Mouse (Mus musculus) midbrain, embryonic 15.5 days (tissue): Measurements from ENCODE around the gene Bcl9. TPM values are rescaled to one million over a fixed set of nuclear protein-coding genes. Genes with fewer than 3 reads are reported as not detected.

Experiments used
- ATAC-seq: fragments of 200-750 bp; cut with Nextera tagmentation; replicated peaks from 2 replicates; pipeline ENCODE4 v1.8.0; 2017; ENCODE audit warnings: moderate TSS enrichment
- H3K27ac ChIP-seq: fragments of 300-500 bp; sonication (generic); 2 replicates; pipeline ENCODE4 v1.5.1; 2015; ENCODE audit warnings: mild to moderate bottlenecking, inconsistent platforms
- H3K27me3 ChIP-seq: fragments of 300-500 bp; sonication (generic); replicated peaks from 2 replicates; pipeline ENCODE4 v1.6.1; 2015; ENCODE audit warnings: inconsistent platforms
- H3K36me3 ChIP-seq: fragments of 300-500 bp; sonication (generic); replicated peaks from 2 replicates; pipeline ENCODE4 v1.6.1; 2015; ENCODE audit warnings: inconsistent platforms
- H3K4me1 ChIP-seq: fragments of 300-500 bp; sonication (generic); 2 replicates; pipeline ENCODE4 v1.6.1; 2015; ENCODE audit warnings: inconsistent platforms
- H3K4me2 ChIP-seq: fragments of 300-500 bp; sonication (generic); 2 replicates; pipeline ENCODE4 v1.6.1; 2015; ENCODE audit warnings: inconsistent platforms, mild to moderate bottlenecking, moderate library complexity
- H3K4me3 ChIP-seq: fragments of 300-500 bp; sonication (generic); 2 replicates; pipeline ENCODE4 v1.5.1; 2015; ENCODE audit warnings: mild to moderate bottlenecking, inconsistent platforms
- H3K9ac ChIP-seq: fragments of 300-500 bp; sonication (generic); 2 replicates; pipeline ENCODE4 v1.6.1; 2015; ENCODE audit warnings: mild to moderate bottlenecking, inconsistent platforms
- H3K9me3 ChIP-seq: fragments of 300-500 bp; sonication (generic); 2 replicates; pipeline ENCODE4 v1.6.1; 2016; ENCODE audit warnings: inconsistent platforms
- WGBS: fragments of 180-500 bp; shearing (Covaris S2); methylation state at CpG from one replicate; pipeline ENCODE4 v1.1.7; 2015; ENCODE audit warnings: mixed read lengths; 5-methylcytosine and 5-hydroxymethylcytosine counted together
- polyA plus RNA-seq: library from polyadenylated mRNA; unstranded; fragments of >200 nt; fragmentation: Nextera tagmentation; extraction: Ambion mirVana; gene quantifications from 2 replicates; pipeline ENCODE4 v1.2.1, GENCODE M21; 2015

The Bcl9 gene
- polyA plus RNA-seq, 1 experiment from 2014 or later, result 102 TPM

- Histone ChIP-seq H3K4me1 (peaks cover 29% of the 10 kb centered on the region), H3K36me3 (no peaks in the 10 kb centered on the region), H3K9me3 (no peaks in the 10 kb centered on the region), H3K27me3 (0 out of 2 replicates have a peak, but pooled peaks cover 2% of the 10 kb centered on the region), H3K4me2 (no peak overlapping the region), H3K9ac (no peak overlapping the region), H3K27ac (no peak overlapping the region), H3K4me3 (no peak overlapping the region)
- no peak for ATAC-seq
- WGBS, result 59% methylated on average over 2 of the region's 2 CpGs
These were observed 15.7 kb upstream of the Bcl9 start for GRCm38 (mm10) chr3:97313431-97313830.

GRCm38 (mm10) chr3:97311998-97312397 is 14.3 kb upstream of the Bcl9 start:
- H3K9me3 ChIP-seq, result no peaks in the 10 kb centered on the region
- H3K4me2 ChIP-seq, result peak overlapping the region; percentile 39
- WGBS, result 16% methylated on average over 21 of the region's 21 CpGs
- H3K9ac ChIP-seq, result no peak overlapping the region; the same call in 1 of the 2 replicates
- peak; percentile 62 for ATAC-seq
- peaks cover 32% of the 10 kb centered on the region for H3K4me1 ChIP-seq
- H3K36me3 ChIP-seq, result no peaks in the 10 kb centered on the region
- peak overlapping the region; percentile 60; the same call in 1 of the 2 replicates for H3K27ac ChIP-seq
- H3K27me3 ChIP-seq, result 0 out of 2 replicates have a peak, but pooled peaks cover 2% of the 10 kb centered on the region
- peak overlapping the region; percentile 22 for H3K4me3 ChIP-seq

DNA sequence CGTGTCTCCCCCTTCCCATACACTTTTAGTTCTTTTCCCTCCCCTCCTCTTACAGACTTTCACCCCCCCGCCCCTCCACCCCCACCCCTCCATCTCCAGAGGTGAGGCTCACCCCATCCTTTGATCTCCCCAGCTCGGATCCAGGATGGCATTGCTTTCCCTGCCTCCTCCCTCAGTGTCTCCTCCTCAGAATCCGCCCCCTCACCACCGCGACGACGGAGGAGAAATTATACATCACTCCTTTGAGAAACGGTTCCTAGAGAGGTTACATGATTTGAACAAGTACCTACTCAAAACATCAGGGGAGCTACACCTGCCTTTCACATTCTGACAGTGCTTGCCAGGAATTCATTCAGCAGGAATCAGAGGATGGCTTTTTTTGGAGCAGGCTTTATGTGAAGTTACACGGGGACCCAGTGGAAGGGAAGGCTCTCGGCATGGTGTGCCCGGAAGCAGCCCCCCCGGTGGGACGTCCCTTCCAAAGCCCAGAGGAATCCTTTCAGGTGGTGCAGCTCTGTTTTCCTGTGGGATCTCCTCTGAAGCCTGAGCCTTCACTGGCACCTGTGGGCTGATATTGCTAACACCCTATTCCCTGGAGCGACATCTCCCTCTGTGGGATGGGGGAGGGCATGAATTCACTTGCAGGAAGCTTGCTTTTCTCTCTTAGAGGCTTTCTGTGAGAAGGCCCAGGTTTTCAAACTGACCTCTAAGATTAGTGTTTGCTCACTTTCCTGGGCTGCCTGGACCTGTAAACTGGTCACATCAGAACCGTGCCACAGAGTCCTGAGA is 12.2 kb upstream of the Bcl9 start:
- Histone ChIP-seq H3K36me3 (no peaks in the 10 kb centered on the region), H3K4me3 (peak overlapping the region; percentile 19), H3K9ac (no peak overlapping the region; the same call in 1 of the 2 replicates), H3K4me1 (peaks cover 32% of the 10 kb centered on the region), H3K4me2 (peak overlapping the region; percentile 47), H3K27me3 (0 out of 2 replicates have a peak, but pooled peaks cover 2% of the 10 kb centered on the region), H3K27ac (peak overlapping the region; percentile 45; the same call in 1 of the 2 replicates), H3K9me3 (no peaks in the 10 kb centered on the region)
- 0 out of 2 replicates have a peak, but pooled peaks have one; percentile 28 for ATAC-seq
- 5% methylated on average over 16 of the region's 16 CpGs for WGBS

- H3K9me3 ChIP-seq, result no peaks in the 10 kb centered on the region
- no peak overlapping the region for H3K9ac ChIP-seq
- H3K27ac ChIP-seq, result peak overlapping the region; percentile 9; the same call in 1 of the 2 replicates
- H3K27me3 ChIP-seq, result no peaks in the 10 kb centered on the region
- ATAC-seq, result no peak
- H3K4me2 ChIP-seq, result no peak overlapping the region
- WGBS, result 23% methylated on average over 2 of the region's 2 CpGs
- H3K4me3 ChIP-seq, result no peak overlapping the region
- H3K36me3 ChIP-seq, result no peaks in the 10 kb centered on the region
- H3K4me1 ChIP-seq, result peaks cover 29% of the 10 kb centered on the region
These were observed 10.7 kb upstream of the Bcl9 start for GRCm38 (mm10) chr3:97308440-97308839.

DNA sequence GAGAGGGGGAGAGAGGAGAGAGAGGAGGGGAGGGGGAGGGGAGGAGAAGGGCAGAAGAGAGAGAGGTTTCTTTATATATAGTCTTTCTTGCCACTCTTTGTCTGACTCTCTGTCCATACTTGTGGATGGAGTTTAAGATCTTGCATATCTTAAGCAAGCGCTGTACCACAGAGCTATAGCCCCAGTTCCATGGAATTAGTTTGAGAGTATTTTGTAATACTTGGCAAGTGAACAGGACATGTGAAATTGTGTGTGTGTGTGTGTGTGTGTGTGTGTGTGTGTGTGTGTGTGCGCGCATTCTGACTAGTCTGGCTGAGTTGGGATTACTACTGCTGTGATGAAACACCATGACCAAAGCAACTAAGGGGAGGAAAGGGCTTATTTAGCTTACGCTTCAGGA is 8.2 kb upstream of the Bcl9 start:
- no peak overlapping the region for H3K27ac ChIP-seq
- WGBS, result 74% methylated on average over 4 of the region's 4 CpGs

GRCm38 (mm10) chr3:97301586-97301985 is 3.9 kb upstream of the Bcl9 start:
- Histone ChIP-seq H3K4me1 (peaks cover 14% of the 10 kb centered on the region), H3K4me2 (no peak overlapping the region), H3K27me3 (no peaks in the 10 kb centered on the region), H3K9ac (no peak overlapping the region), H3K27ac (no peak overlapping the region), H3K4me3 (no peak overlapping the region), H3K9me3 (no peaks in the 10 kb centered on the region), H3K36me3 (no peaks in the 10 kb centered on the region)
- WGBS, result 65% methylated on average over 7 of the region's 7 CpGs
- no peak for ATAC-seq

More for the DNA sequence above, 8.2 kb upstream of the Bcl9 start:
- ATAC-seq, result no peak
- Histone ChIP-seq H3K36me3 (no peaks in the 10 kb centered on the region), H3K27me3 (no peaks in the 10 kb centered on the region), H3K4me2 (no peak overlapping the region), H3K4me3 (no peak overlapping the region), H3K9ac (no peak overlapping the region), H3K4me1 (peaks cover 21% of the 10 kb centered on the region), H3K9me3 (no peaks in the 10 kb centered on the region)

DNA sequence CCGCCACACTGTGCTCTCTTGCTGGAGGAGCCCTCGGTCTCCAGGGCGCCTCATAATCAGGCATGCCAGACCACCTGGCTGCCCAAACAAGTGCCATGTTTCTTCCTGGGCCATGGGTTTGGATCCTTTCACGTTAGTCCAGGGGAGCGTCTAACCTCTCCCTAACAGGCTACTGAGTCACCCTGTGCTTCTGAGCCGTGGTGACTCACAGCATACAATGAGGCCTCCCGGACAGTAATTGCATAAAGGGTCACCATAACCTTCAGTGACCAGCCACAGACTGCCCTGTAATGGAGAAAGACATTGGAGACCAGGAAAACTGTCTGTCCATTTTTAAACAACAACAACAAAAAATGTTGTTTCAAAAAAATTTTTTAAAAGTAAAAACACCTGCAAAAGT is 2.7 kb upstream of the Bcl9 start:
- ATAC-seq, result no peak
- H3K4me3 ChIP-seq, result no peak overlapping the region
- H3K9ac ChIP-seq, result no peak overlapping the region
- H3K9me3 ChIP-seq, result no peaks in the 10 kb centered on the region
- no peaks in the 10 kb centered on the region for H3K27me3 ChIP-seq
- H3K4me1 ChIP-seq, result peaks cover 20% of the 10 kb centered on the region
- H3K4me2 ChIP-seq, result no peak overlapping the region
- 88% methylated on average over 7 of the region's 7 CpGs for WGBS
- H3K27ac ChIP-seq, result no peak overlapping the region
- no peaks in the 10 kb centered on the region for H3K36me3 ChIP-seq

DNA sequence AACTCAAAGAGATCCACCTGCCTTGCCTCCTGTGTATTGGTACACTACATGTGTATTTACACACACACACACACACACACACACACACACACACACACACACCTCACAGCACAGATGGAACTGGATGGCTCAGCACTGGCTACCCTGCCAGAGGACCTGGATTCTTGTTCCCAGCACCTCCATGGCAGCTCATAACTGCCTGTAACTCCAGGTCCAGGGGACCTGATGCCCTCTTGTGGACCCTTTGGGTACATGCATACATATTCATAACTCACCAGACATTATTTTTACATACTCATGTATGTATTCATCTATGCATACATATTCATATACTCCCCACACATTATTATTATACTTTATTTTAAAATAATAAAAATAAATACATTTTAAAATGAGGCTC is 2.2 kb upstream of the Bcl9 start:
- Histone ChIP-seq H3K36me3 (no peaks in the 10 kb centered on the region), H3K9me3 (no peaks in the 10 kb centered on the region), H3K27ac (no peak overlapping the region), H3K4me3 (no peak overlapping the region), H3K9ac (no peak overlapping the region), H3K27me3 (no peaks in the 10 kb centered on the region), H3K4me1 (peaks cover 25% of the 10 kb centered on the region), H3K4me2 (no peak overlapping the region)
- ATAC-seq, result no peak

DNA sequence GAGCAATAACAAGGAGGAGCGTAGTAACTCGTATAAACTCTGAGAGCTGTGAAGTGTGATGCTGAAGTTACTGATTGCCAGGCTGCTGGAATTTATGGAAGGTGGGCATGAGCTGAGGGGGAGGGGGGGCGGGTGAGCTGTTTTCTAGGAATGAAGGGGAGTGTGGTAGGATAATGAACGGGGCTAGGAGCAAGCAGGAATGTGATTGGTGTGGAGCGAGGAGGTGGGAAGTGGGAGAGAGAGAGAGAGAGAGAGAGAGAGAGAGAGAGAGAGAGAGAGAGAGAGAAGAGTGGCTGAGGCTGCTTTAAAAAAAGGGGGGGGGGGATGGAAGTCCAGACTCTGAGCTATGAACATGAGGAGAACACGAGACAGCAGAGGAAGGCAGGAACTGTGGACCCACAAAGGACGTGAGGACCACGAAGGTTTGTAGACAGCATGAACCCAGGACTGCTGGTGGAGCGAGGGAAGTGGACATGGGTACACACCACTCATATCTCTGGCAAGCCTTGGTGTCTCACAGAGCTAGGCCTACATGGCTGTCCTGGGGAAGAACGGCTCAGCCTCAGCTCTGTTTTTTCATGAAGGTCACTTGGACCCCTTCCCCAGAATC is 1.2 kb upstream of the Bcl9 start:
- no peak for ATAC-seq
- Histone ChIP-seq H3K36me3 (no peaks in the 10 kb centered on the region), H3K9ac (no peak overlapping the region), H3K4me2 (peak overlapping the region; percentile 60), H3K27me3 (no peaks in the 10 kb centered on the region), H3K27ac (peak overlapping the region; percentile 97), H3K4me1 (peaks cover 32% of the 10 kb centered on the region), H3K9me3 (no peaks in the 10 kb centered on the region), H3K4me3 (peak overlapping the region; percentile 76)
- WGBS, result 31% methylated on average over 10 of the region's 10 CpGs

DNA sequence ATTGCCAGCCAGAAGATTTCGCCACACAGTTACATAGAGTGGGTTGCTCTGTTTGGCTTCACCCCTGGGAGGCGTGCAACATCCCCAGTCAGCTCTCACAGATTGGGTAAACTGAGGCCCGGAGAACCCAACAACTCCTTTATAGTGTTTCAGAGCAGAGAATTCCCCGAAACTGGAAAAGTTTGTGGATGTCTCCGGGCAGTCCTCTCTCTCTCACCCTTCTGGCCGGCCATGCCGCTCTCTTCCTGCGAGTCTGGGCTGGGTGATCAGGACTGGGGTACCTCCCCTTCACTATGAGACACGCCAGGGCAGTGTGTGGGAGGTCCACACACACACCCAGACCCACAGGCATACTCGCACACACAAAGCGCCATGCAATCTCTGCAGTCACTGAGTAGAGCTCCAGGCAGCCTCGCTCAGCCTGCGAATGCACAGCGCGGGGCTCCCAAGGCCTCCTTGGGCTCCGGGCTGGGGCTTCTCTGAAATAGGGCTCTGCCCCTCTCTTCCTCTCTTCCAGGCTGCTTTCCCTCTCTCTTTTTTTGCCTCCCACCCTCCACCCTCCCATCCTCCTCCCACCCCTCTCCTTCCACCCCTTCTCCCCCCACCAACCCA is 670 bp downstream of the Bcl9 start:
- 1% methylated on average over 16 of the region's 16 CpGs for whole genome bisulfite sequencing
- ATAC-seq, result peak; percentile 73

DNA sequence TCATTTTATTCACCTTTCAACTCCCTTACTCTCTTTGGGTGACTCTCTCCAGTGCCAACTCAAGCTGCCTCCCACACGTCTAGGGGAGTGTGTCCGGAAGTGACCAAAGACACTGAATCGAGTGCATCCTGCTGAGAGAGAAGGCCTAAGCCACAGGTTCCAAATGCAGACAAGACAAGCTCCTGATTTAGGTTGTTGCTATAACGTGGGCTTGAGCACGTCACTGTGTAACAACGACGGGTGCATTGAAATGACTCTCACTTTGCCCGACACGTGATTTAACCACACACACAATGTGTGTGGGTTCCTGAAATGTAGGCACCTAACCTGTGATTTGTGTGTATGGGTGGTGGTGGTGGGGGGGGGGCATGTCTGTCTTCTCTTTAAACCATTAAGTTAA is 3.4 kb downstream of the Bcl9 start:
- ATAC-seq, result no peak

More for the DNA sequence above, 670 bp downstream of the Bcl9 start:
- Histone ChIP-seq H3K9me3 (no peaks in the 10 kb centered on the region), H3K27ac (peak overlapping the region; percentile 97), H3K4me3 (peak overlapping the region; percentile 76), H3K4me1 (peaks cover 46% of the 10 kb centered on the region), H3K4me2 (peak overlapping the region; percentile 60), H3K36me3 (no peaks in the 10 kb centered on the region), H3K27me3 (no peaks in the 10 kb centered on the region), H3K9ac (peak overlapping the region; percentile 81)

DNA sequence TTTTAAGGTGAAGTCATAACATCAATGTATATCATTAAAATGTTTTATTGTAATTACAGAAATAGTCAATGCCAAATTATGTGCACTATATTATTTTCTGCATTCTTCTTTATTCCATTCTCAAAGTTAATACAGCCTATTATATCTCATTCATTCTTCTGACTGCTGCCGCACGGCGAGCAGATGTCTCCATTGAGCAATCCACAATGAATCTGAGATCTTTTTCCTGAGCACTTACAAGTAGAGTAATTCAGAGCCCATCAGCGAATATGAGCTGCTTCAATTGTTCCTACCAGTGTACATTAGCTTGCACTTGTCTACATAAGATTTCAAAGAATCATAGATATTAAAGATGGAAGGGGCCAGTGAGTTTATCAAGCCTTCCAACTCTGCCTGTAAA is 12.8 kb downstream of the Bcl9 start:
- ATAC-seq, result no peak

More for the DNA sequence above, 3.4 kb downstream of the Bcl9 start:
- H3K4me2 ChIP-seq, result no peak overlapping the region
- H3K27me3 ChIP-seq, result no peaks in the 10 kb centered on the region
- H3K9me3 ChIP-seq, result no peaks in the 10 kb centered on the region
- H3K4me1 ChIP-seq, result peaks cover 55% of the 10 kb centered on the region
- no peak overlapping the region for H3K4me3 ChIP-seq
- WGBS, result 77% methylated on average over 9 of the region's 9 CpGs
- H3K36me3 ChIP-seq, result no peaks in the 10 kb centered on the region
- H3K9ac ChIP-seq, result no peak overlapping the region
- no peak overlapping the region for H3K27ac ChIP-seq

More for the DNA sequence above, 12.8 kb downstream of the Bcl9 start:
- Histone ChIP-seq H3K27ac (no peak overlapping the region), H3K27me3 (no peaks in the 10 kb centered on the region), H3K4me1 (peaks cover 9% of the 10 kb centered on the region; the same call in 1 of the 2 replicates), H3K4me2 (no peak overlapping the region), H3K4me3 (no peak overlapping the region), H3K9me3 (no peaks in the 10 kb centered on the region), H3K36me3 (peaks cover 4% of the 10 kb centered on the region; the same call in 1 of the 2 replicates), H3K9ac (no peak overlapping the region)
- WGBS, result 71% methylated on average over 4 of the region's 4 CpGs
